Mouse (Mus musculus): ENCODE results near the gene Rhcg. TPM values are rescaled to one million over a fixed set of nuclear protein-coding genes. Genes with fewer than 3 reads are reported as not detected.

The Rhcg gene
- polyA plus RNA-seq, 1 experiment from 2014 or later, result not detected

- H3K27ac ChIP-seq, result no peak overlapping the region
- H3K27me3 ChIP-seq, result peaks cover 99% of the 10 kb centered on the region
- no peak overlapping the region for H3K4me3 ChIP-seq (replicated peaks)
- H3K9ac ChIP-seq (replicated peaks), result no peak overlapping the region
- ATAC-seq (ENCODE audit: insufficient number of reproducible peaks, insufficient read depth, low FRiP score, low TSS enrichment, low read depth), result no peak
- H3K9me3 ChIP-seq, result no peaks in the 10 kb centered on the region
- H3K36me3 ChIP-seq, result no peaks in the 10 kb centered on the region
- no peak overlapping the region for H3K4me2 ChIP-seq
- WGBS, result 4% methylated on average over 7 of the region's 7 CpGs
- peaks cover 7% of the 10 kb centered on the region; the same call in 1 of the 2 replicates for H3K4me1 ChIP-seq (replicated peaks)
Measured at GRCm38 (mm10) chr7:79545066-79545400, 72.4 kb downstream of the Rhcg start.

- H3K27ac ChIP-seq, result no peak overlapping the region
- no peak overlapping the region for H3K4me2 ChIP-seq
Measured at GRCm38 (mm10) chr7:79544281-79545065, 73.0 kb downstream of the Rhcg start.

More at GRCm38 (mm10) chr7:79544281-79545065, 73.0 kb downstream of the Rhcg start:
- WGBS, result 2% methylated on average over 37 of the region's 37 CpGs
- H3K27me3 ChIP-seq, result peaks cover 99% of the 10 kb centered on the region
- H3K4me1 ChIP-seq (replicated peaks), result peaks cover 7% of the 10 kb centered on the region; the same call in 1 of the 2 replicates
- H3K36me3 ChIP-seq, result no peaks in the 10 kb centered on the region
- no peak overlapping the region for H3K4me3 ChIP-seq (replicated peaks)
- no peak for ATAC-seq (ENCODE audit: insufficient number of reproducible peaks, insufficient read depth, low FRiP score, low TSS enrichment, low read depth)
- no peak overlapping the region for H3K9ac ChIP-seq (replicated peaks)
- H3K9me3 ChIP-seq, result no peaks in the 10 kb centered on the region

Other genes starting within 250 kb of the Rhcg start
- gene Rlbp1, start 230.6 kb downstream of the Rhcg start, polyA plus RNA-seq (2016; fragmentation: Nextera tagmentation; extraction: Ambion mirVana), result 0.59 and 0.64 TPM in 2 replicates
- 16.1 and 16.6 TPM in 2 replicates for gene Fanci, start 225.7 kb downstream of the Rhcg start, polyA plus RNA-seq (2016; fragmentation: Nextera tagmentation; extraction: Ambion mirVana)
- 50.4 and 53.3 TPM in 2 replicates for gene Polg, start 151.3 kb downstream of the Rhcg start, polyA plus RNA-seq (2016; fragmentation: Nextera tagmentation; extraction: Ambion mirVana)
- 14.2 and 16.6 TPM in 2 replicates for gene Ticrr, start 42.5 kb upstream of the Rhcg start, polyA plus RNA-seq (2016; fragmentation: Nextera tagmentation; extraction: Ambion mirVana)
- 10.9 and 11.1 TPM in 2 replicates for gene Kif7, start 98.1 kb upstream of the Rhcg start, polyA plus RNA-seq (2016; fragmentation: Nextera tagmentation; extraction: Ambion mirVana)
- gene Plin1, start 115.2 kb upstream of the Rhcg start, polyA plus RNA-seq (2016; fragmentation: Nextera tagmentation; extraction: Ambion mirVana), result not detected in 2 replicates
- 12.2 and 12.9 TPM in 2 replicates for gene Pex11a, start 125.5 kb upstream of the Rhcg start, polyA plus RNA-seq (2016; fragmentation: Nextera tagmentation; extraction: Ambion mirVana)
- 0.32 and 0.35 TPM in 2 replicates for gene Wdr93, start 125.5 kb upstream of the Rhcg start, polyA plus RNA-seq (2016; fragmentation: Nextera tagmentation; extraction: Ambion mirVana)
- gene Mesp1, start 176.1 kb upstream of the Rhcg start, polyA plus RNA-seq (2016; fragmentation: Nextera tagmentation; extraction: Ambion mirVana), result not detected in 2 replicates
- 0.14 and 0.32 TPM in 2 replicates for gene Mesp2, start 193.1 kb upstream of the Rhcg start, polyA plus RNA-seq (2016; fragmentation: Nextera tagmentation; extraction: Ambion mirVana)
- 10.6 and 11.9 TPM in 2 replicates for gene Anpep, start 243.4 kb upstream of the Rhcg start, polyA plus RNA-seq (2016; fragmentation: Nextera tagmentation; extraction: Ambion mirVana)